Mouse (Mus musculus): ENCODE measurements around the gene Cldn13.

GRCm38 (mm10) chr5:134944179-134944578 lies 28.9 kb upstream of the Cldn13 start:
- TF ChIP-seq POLR2A (IDR thresholded peaks at IDR 0.05; ENCODE audit: extremely low read depth, insufficient read depth, low read length) (no peak), CTCF (IDR thresholded peaks at IDR 0.05; ENCODE audit: extremely low read depth, insufficient read depth, low read length) (no peak)

All from cortical plate, adult 2 months (tissue).